Mouse (Mus musculus) forebrain, embryonic 11.5 days (tissue): ENCODE results near the gene Dnmt1. TPM values are rescaled to one million over a fixed set of nuclear protein-coding genes. Genes with fewer than 3 reads are reported as not detected.

Experiments
- ATAC-seq: fragments of 200-750 bp; cut with Nextera tagmentation; replicated peaks from 2 replicates; pipeline ENCODE4 v1.8.0; 2017; ENCODE audit warnings: moderate TSS enrichment; ENCODE audit not compliant: low FRiP score
- DNase-seq: peaks from one replicate; pipeline ENCODE4 v3.0.0-alpha.2; 2017; ENCODE audit warnings: low spot score
- H3K27ac ChIP-seq: fragments of 300-500 bp; sonication (generic); 2 replicates; pipeline ENCODE4 v1.5.1; 2014; ENCODE audit warnings: low read depth, low read length
- H3K27me3 ChIP-seq: fragments of 300-500 bp; sonication (generic); 2 replicates; pipeline ENCODE4 v1.6.1; 2014; ENCODE audit warnings: mild to moderate bottlenecking, low read length, mixed read lengths; ENCODE audit not compliant: control insufficient read depth, insufficient read depth
- H3K36me3 ChIP-seq: fragments of 300-500 bp; sonication (generic); 2 replicates; pipeline ENCODE4 v1.6.1; 2014; ENCODE audit warnings: mild to moderate bottlenecking, low read length, moderate library complexity, mixed read lengths; ENCODE audit not compliant: control insufficient read depth, insufficient read depth
- H3K4me1 ChIP-seq: fragments of 300-500 bp; sonication (generic); replicated peaks from 2 replicates; pipeline ENCODE4 v1.6.1; 2014; ENCODE audit warnings: low read length, mixed read lengths; ENCODE audit not compliant: control insufficient read depth, insufficient read depth
- H3K4me2 ChIP-seq: fragments of 300-500 bp; sonication (generic); 2 replicates; pipeline ENCODE4 v1.6.1; 2014; ENCODE audit warnings: low read depth, mild to moderate bottlenecking, low read length, moderate library complexity, mixed read lengths; ENCODE audit not compliant: severe bottlenecking
- H3K4me3 ChIP-seq: fragments of 300-500 bp; sonication (generic); 2 replicates; pipeline ENCODE4 v1.5.1; 2014; ENCODE audit warnings: low read depth, low read length
- H3K9ac ChIP-seq: fragments of 300-500 bp; sonication (generic); 2 replicates; pipeline ENCODE4 v1.6.1; 2014; ENCODE audit warnings: low read length
- H3K9me3 ChIP-seq: fragments of 300-500 bp; sonication (generic); 2 replicates; pipeline ENCODE4 v1.6.1; 2016; ENCODE audit warnings: low read length, mixed read lengths; ENCODE audit not compliant: control insufficient read depth
- WGBS: fragments of 180-500 bp; shearing (Covaris S2); extraction: QIAGEN DNeasy Blood & Tissue Kit; methylation state at CpG from one replicate; pipeline ENCODE4 v1.1.7; 2014; 5-methylcytosine and 5-hydroxymethylcytosine counted together
- polyA plus RNA-seq: library from polyadenylated mRNA; unstranded; fragments of >200 nt; fragmentation: Nextera tagmentation; extraction: Ambion mirVana; gene quantifications from 2 replicates; pipeline ENCODE4 v1.2.1, GENCODE M21; 2014

Dnmt1 gene
- polyA plus RNA-seq, 1 experiment from 2014 or later, result 94.8 TPM

- H3K4me3 ChIP-seq, result peak overlapping the region; percentile 90
- WGBS, result under 1% methylated on average over 50 of the region's 51 CpGs
Observed at GRCm38 (mm10) chr9:20952520-20953227, 7.0 kb downstream of the Dnmt1 start.

GRCm38 (mm10) chr9:20951966-20952519 lies 7.6 kb downstream of the Dnmt1 start:
- WGBS, result under 1% methylated on average over 16 of the region's 17 CpGs
- Histone ChIP-seq H3K27me3 (no peaks in the 10 kb centered on the region), H3K36me3 (no peaks in the 10 kb centered on the region), H3K4me1 (peaks cover 7% of the 10 kb centered on the region), H3K9ac (peak overlapping the region; percentile 79), H3K4me3 (peak overlapping the region; percentile 90), H3K27ac (peak overlapping the region; percentile 85), H3K4me2 (peak overlapping the region; percentile 83), H3K9me3 (no peaks in the 10 kb centered on the region)
- DNase-seq (no peak), ATAC-seq (peak; percentile 77)

More at GRCm38 (mm10) chr9:20952520-20953227, 7.0 kb downstream of the Dnmt1 start:
- Histone ChIP-seq H3K36me3 (no peaks in the 10 kb centered on the region), H3K4me2 (peak overlapping the region; percentile 83), H3K9ac (peak overlapping the region; percentile 79), H3K27me3 (no peaks in the 10 kb centered on the region), H3K27ac (peak overlapping the region; percentile 85), H3K4me1 (peaks cover 7% of the 10 kb centered on the region), H3K9me3 (no peaks in the 10 kb centered on the region)
- ATAC-seq (peak; percentile 95), DNase-seq (peak; percentile 99)

- H3K4me1 ChIP-seq, result peaks cover 7% of the 10 kb centered on the region
- 28% methylated on average over 14 of the region's 14 CpGs for WGBS
- H3K9me3 ChIP-seq, result no peaks in the 10 kb centered on the region
- no peak overlapping the region for H3K27ac ChIP-seq
- ATAC-seq (no peak), DNase-seq (no peak)
- no peaks in the 10 kb centered on the region for H3K36me3 ChIP-seq
- peak overlapping the region; percentile 79 for H3K9ac ChIP-seq
- H3K4me2 ChIP-seq, result peak overlapping the region; percentile 83
- no peaks in the 10 kb centered on the region for H3K27me3 ChIP-seq
- H3K4me3 ChIP-seq, result peak overlapping the region; percentile 90
Observed at GRCm38 (mm10) chr9:20951441-20951840, 8.2 kb downstream of the Dnmt1 start.

- no peak for DNase-seq
- Histone ChIP-seq H3K9me3 (no peaks in the 10 kb centered on the region), H3K4me2 (peak overlapping the region; percentile 83; the same call in 1 of the 2 replicates), H3K27ac (no peak overlapping the region), H3K27me3 (no peaks in the 10 kb centered on the region), H3K4me3 (peak overlapping the region; percentile 90), H3K36me3 (no peaks in the 10 kb centered on the region), H3K4me1 (peaks cover 7% of the 10 kb centered on the region), H3K9ac (no peak overlapping the region; the same call in 1 of the 2 replicates)
- ATAC-seq, result no peak
Observed at GRCm38 (mm10) chr9:20950419-20950818, 9.3 kb downstream of the Dnmt1 start.

GRCm38 (mm10) chr9:20946066-20946880 lies 13.4 kb downstream of the Dnmt1 start:
- 91% methylated on average over 16 of the region's 16 CpGs for WGBS
- DNase-seq (no peak), ATAC-seq (no peak)
- Histone ChIP-seq H3K4me2 (no peak overlapping the region), H3K27ac (no peak overlapping the region), H3K36me3 (peaks cover 2% of the 10 kb centered on the region; the same call in 1 of the 2 replicates), H3K4me3 (no peak overlapping the region), H3K9ac (no peak overlapping the region), H3K9me3 (no peaks in the 10 kb centered on the region), H3K27me3 (no peaks in the 10 kb centered on the region), H3K4me1 (peaks cover 8% of the 10 kb centered on the region)

DNA sequence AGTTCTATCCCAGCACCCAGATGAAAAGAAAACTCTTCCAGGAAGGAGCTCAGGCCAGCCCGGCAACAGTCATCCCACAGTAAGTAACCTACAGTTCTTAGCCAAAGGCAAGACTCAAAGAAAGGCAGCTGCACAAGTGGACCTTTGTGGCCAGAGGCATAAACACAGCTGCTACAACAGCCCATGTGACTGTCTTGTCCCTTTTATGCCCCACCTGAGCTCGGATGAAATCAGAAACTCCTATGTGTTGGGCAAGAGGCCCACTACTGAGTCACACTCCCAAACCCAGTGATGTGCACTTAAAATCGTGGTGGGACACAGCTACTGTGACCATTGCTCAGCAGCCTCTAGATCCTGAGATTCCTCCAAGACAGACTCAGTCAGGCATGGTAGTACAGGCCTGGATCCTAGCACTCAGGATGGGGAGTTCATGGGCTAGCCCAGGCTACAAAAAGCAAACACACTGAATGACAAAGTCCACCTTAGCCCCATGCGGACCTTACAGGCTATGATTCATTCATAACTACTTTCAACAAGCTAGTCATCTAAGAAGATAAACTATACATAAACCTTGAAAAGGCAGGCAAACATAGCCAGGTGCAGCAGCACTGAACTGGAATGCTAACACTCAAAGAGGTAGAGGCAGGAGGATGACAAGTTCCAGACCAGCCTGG lies 14.9 kb downstream of the Dnmt1 start:
- Histone ChIP-seq H3K27ac (no peak overlapping the region), H3K9me3 (no peaks in the 10 kb centered on the region), H3K36me3 (peaks cover 8% of the 10 kb centered on the region; the same call in 1 of the 2 replicates), H3K9ac (no peak overlapping the region), H3K4me3 (no peak overlapping the region), H3K4me1 (peaks cover 3% of the 10 kb centered on the region; the same call in 1 of the 2 replicates), H3K27me3 (no peaks in the 10 kb centered on the region), H3K4me2 (no peak overlapping the region)
- no peak for ATAC-seq
- DNase-seq, result no peak
- 65% methylated on average over 4 of the region's 4 CpGs for WGBS

- WGBS, result 12% methylated on average over 2 of the region's 2 CpGs
- Histone ChIP-seq H3K4me1 (peaks cover 3% of the 10 kb centered on the region; the same call in 1 of the 2 replicates), H3K36me3 (peaks cover 13% of the 10 kb centered on the region), H3K9me3 (no peaks in the 10 kb centered on the region), H3K4me3 (no peak overlapping the region), H3K27me3 (no peaks in the 10 kb centered on the region), H3K27ac (no peak overlapping the region), H3K9ac (no peak overlapping the region), H3K4me2 (no peak overlapping the region)
- no peak for DNase-seq
- ATAC-seq, result peak; percentile 55
Observed at GRCm38 (mm10) chr9:20943911-20944310, 15.8 kb downstream of the Dnmt1 start.

- WGBS, result 95% methylated on average over 7 of the region's 7 CpGs
- H3K4me2 ChIP-seq, result no peak overlapping the region
- no peak overlapping the region for H3K27ac ChIP-seq
- H3K4me1 ChIP-seq, result peaks cover 3% of the 10 kb centered on the region; the same call in 1 of the 2 replicates
- no peaks in the 10 kb centered on the region for H3K9me3 ChIP-seq
- no peak for ATAC-seq
- H3K4me3 ChIP-seq, result no peak overlapping the region
- no peak for DNase-seq
- H3K36me3 ChIP-seq, result peaks cover 13% of the 10 kb centered on the region
- no peaks in the 10 kb centered on the region for H3K27me3 ChIP-seq
- no peak overlapping the region for H3K9ac ChIP-seq
Observed at GRCm38 (mm10) chr9:20943396-20943795, 16.3 kb downstream of the Dnmt1 start.
